8 mouse cellular contexts compared by ENCODE assay signal in genomic region chr19:43523551-43523950, GRCm38 (mm10). TPM values are rescaled to one million over a fixed set of nuclear protein-coding genes. Genes with fewer than 3 reads are reported as not detected.
DNase-seq lines count a peak whose midpoint lies in the region; ATAC-seq and TF ChIP-seq lines count a peak whose summit lies in the region.

No protein-coding gene starts in this region.

- H3K4me3 ChIP-seq in heart, adult 2 months: peak overlapping the region; percentile 60
- H3K4me3 ChIP-seq in bone marrow, adult 2 months (replicated peaks; ENCODE audit: control insufficient read depth, low read depth, low read length): peak overlapping the region; percentile 82
- peak overlapping the region; percentile 71 for H3K4me3 ChIP-seq in forebrain, embryonic 13.5 days
- H3K4me3 ChIP-seq in intestine, embryonic 16.5 days (ENCODE audit: low read length): peak overlapping the region; percentile 71
- H3K4me3 ChIP-seq in lung, embryonic 14.5 days (ENCODE audit: low read depth, low read length): peak overlapping the region; percentile 72

- peak overlapping the region; percentile 66 for H3K9ac ChIP-seq in heart, adult 2 months (ENCODE audit: low read depth, low read length)
- peak overlapping the region; percentile 72 for H3K9ac ChIP-seq in forebrain, embryonic 13.5 days
- peak overlapping the region; percentile 73 for H3K9ac ChIP-seq in intestine, embryonic 16.5 days (ENCODE audit: low read depth, low read length)
- H3K9ac ChIP-seq in lung, embryonic 14.5 days: peak overlapping the region; percentile 62

- H3K27ac ChIP-seq in heart, adult 2 months: peak overlapping the region; percentile 90
- H3K27ac ChIP-seq in bone marrow, adult 2 months (ENCODE audit: control insufficient read depth, insufficient read depth, low read depth, low read length, poor library complexity): peak overlapping the region; percentile 25
- no peak overlapping the region for H3K27ac ChIP-seq in forebrain, embryonic 13.5 days
- 0 out of 2 replicates have a peak overlapping the region, but pooled peaks have one; percentile 1 for H3K27ac ChIP-seq in intestine, embryonic 16.5 days (ENCODE audit: low read length)
- no peak overlapping the region for H3K27ac ChIP-seq in lung, embryonic 14.5 days (ENCODE audit: low read depth)

- H3K9me3 ChIP-seq in forebrain, embryonic 13.5 days (replicated peaks): no peaks in the 10 kb centered on the region
- H3K9me3 ChIP-seq in intestine, embryonic 16.5 days (ENCODE audit: control insufficient read depth, low read length): no peaks in the 10 kb centered on the region
- H3K9me3 ChIP-seq in lung, embryonic 14.5 days (ENCODE audit: low read depth, low read length): no peaks in the 10 kb centered on the region

- 4% methylated on average over 12 of the region's 12 CpGs for WGBS in heart, adult 2 months
- WGBS in bone marrow, adult 2 months: 4% methylated on average over 12 of the region's 12 CpGs
- WGBS in forebrain, embryonic 13.5 days: 7% methylated on average over 12 of the region's 12 CpGs
- WGBS in intestine, embryonic 16.5 days: 4% methylated on average over 12 of the region's 12 CpGs
- 6% methylated on average over 12 of the region's 12 CpGs for WGBS in lung, embryonic 14.5 days

- no peaks in the 10 kb centered on the region for H3K79me2 ChIP-seq in heart, adult 2 months (replicated peaks; ENCODE audit: control insufficient read depth, insufficient read depth, low read length)

- no peak for DNase-seq in heart, adult 2 months
- DNase-seq in heart, postnatal 25 days (ENCODE audit: low spot score): no peak
- DNase-seq in lung, embryonic 14.5 days: peak; percentile 47

- peaks cover 10% of the 10 kb centered on the region for H3K4me1 ChIP-seq in heart, adult 2 months (ENCODE audit: control insufficient read depth, insufficient read depth, low read length)
- H3K4me1 ChIP-seq in bone marrow, adult 2 months (ENCODE audit: control insufficient read depth, insufficient read depth, low read length): peaks cover 1% of the 10 kb centered on the region
- peaks cover 46% of the 10 kb centered on the region for H3K4me1 ChIP-seq in forebrain, embryonic 13.5 days
- peaks cover 11% of the 10 kb centered on the region for H3K4me1 ChIP-seq in intestine, embryonic 16.5 days (ENCODE audit: control insufficient read depth, insufficient read depth, low read length)
- 0 out of 2 replicates have a peak, but pooled peaks cover 7% of the 10 kb centered on the region for H3K4me1 ChIP-seq in lung, embryonic 14.5 days (ENCODE audit: insufficient read depth)

- H3K4me2 ChIP-seq in forebrain, embryonic 13.5 days: peak overlapping the region; percentile 62
- H3K4me2 ChIP-seq in intestine, embryonic 16.5 days (ENCODE audit: low read depth, low read length): peak overlapping the region; percentile 67
- peak overlapping the region; percentile 84 for H3K4me2 ChIP-seq in lung, embryonic 14.5 days

- TF ChIP-seq CTCF in heart, adult 2 months (IDR thresholded peaks at IDR 0.05): no peak
- TF ChIP-seq CTCF in bone marrow, adult 2 months (IDR thresholded peaks at IDR 0.05; ENCODE audit: control insufficient read depth, insufficient read depth, low read length): no peak
- TF ChIP-seq CTCF in lung, embryonic 14.5 days (IDR thresholded peaks at IDR 0.05; ENCODE audit: low read depth): no peak

- no peaks in the 10 kb centered on the region; the same call in 1 of the 2 replicates for H3K36me3 ChIP-seq in heart, adult 2 months (ENCODE audit: control insufficient read depth, insufficient read depth, low read length)
- H3K36me3 ChIP-seq in forebrain, embryonic 13.5 days (ENCODE audit: poor library complexity, severe bottlenecking): no peaks in the 10 kb centered on the region
- no peaks in the 10 kb centered on the region for H3K36me3 ChIP-seq in intestine, embryonic 16.5 days (ENCODE audit: control insufficient read depth, insufficient read depth, low read length)
- no peaks in the 10 kb centered on the region for H3K36me3 ChIP-seq in lung, embryonic 14.5 days (ENCODE audit: insufficient read depth)

- intact Hi-C loops in heart, adult 2 months (cut with DNase I): loop anchor here (10.0 kb wide), 1 partner anchor 859 kb away; no protein-coding TSS in a partner anchor
- intact Hi-C loops in heart, postnatal 25 days (cut with DNase I): no loop called here

- no peaks in the 10 kb centered on the region for H3K27me3 ChIP-seq in heart, adult 2 months (ENCODE audit: control insufficient read depth, insufficient read depth, low read length)
- peaks cover 8% of the 10 kb centered on the region for H3K27me3 ChIP-seq in forebrain, embryonic 13.5 days
- no peaks in the 10 kb centered on the region; the same call in 1 of the 2 replicates for H3K27me3 ChIP-seq in intestine, embryonic 16.5 days (replicated peaks; ENCODE audit: control insufficient read depth, insufficient read depth, low read length)
- no peaks in the 10 kb centered on the region for H3K27me3 ChIP-seq in lung, embryonic 14.5 days (ENCODE audit: insufficient read depth, low read length)

- TF ChIP-seq EP300 in heart, adult 2 months (IDR thresholded peaks at IDR 0.05; ENCODE audit: insufficient read depth, low read depth, low read length): no peak

- TF ChIP-seq POLR2A in heart, adult 2 months (IDR thresholded peaks at IDR 0.05; ENCODE audit: insufficient read depth, low read depth, low read length): no peak
- no peak for TF ChIP-seq POLR2A in bone marrow, adult 2 months (IDR thresholded peaks at IDR 0.05; ENCODE audit: borderline replicate concordance, control insufficient read depth, low read depth, low read length)

- no peak for ATAC-seq in forebrain, embryonic 13.5 days
- no peak for ATAC-seq in intestine, embryonic 16.5 days
- ATAC-seq in lung, embryonic 14.5 days (ENCODE audit: insufficient read depth): no peak
- peak; percentile 30; the same call in 1 of the 2 replicates for ATAC-seq in neutrophil, adult 5-6 weeks (ENCODE audit: extremely low read depth, insufficient number of reproducible peaks, low FRiP score, poor library complexity, severe bottlenecking)
- ATAC-seq in megakaryocyte progenitor cell, adult 5-6 weeks (replicated peaks; ENCODE audit: poor library complexity): no peak

RNA-seq across cellular contexts. Expression of gene Got1, which starts 0.9 kb away (rescaled TPM):
- 1,000 to 10,000 TPM in 1 of 2 experiments, 100 to 1,000 TPM in 1; 956 to 1,224 TPM for total RNA-seq in heart, adult 2 months (2021)
- 575 and 746 TPM in 2 replicates for polyA plus RNA-seq in heart, adult 2 months (2012; rRNA removed)
- 1,000 to 10,000 TPM in 1 of 2 experiments, 100 to 1,000 TPM in 1; 915 to 1,100 TPM for total RNA-seq in heart, postnatal 25 days (2021)
- polyA plus RNA-seq in bone marrow, adult 2 months (2011; ENCODE audit: insufficient read depth, insufficient read length, low replicate concordance, missing spikeins): 10.0 and 20.5 TPM in 2 replicates
- polyA plus RNA-seq in forebrain, embryonic 13.5 days (2015; fragmentation: Nextera tagmentation; extraction: Ambion mirVana): 62.4 and 65.2 TPM in 2 replicates
- polyA plus RNA-seq in intestine, embryonic 16.5 days (2015; fragmentation: Nextera tagmentation; extraction: Ambion mirVana): 70.5 and 73.4 TPM in 2 replicates
- polyA plus RNA-seq in lung, embryonic 14.5 days (2014; fragmentation: Nextera tagmentation; extraction: Ambion mirVana): 19.5 and 23.3 TPM in 2 replicates
- total RNA-seq in neutrophil, adult 5-6 weeks (2017): 16.6 and 17.7 TPM in 2 replicates
- total RNA-seq in megakaryocyte progenitor cell, adult 5-6 weeks (2015): 21.0 and 21.3 TPM in 2 replicates
- 17.9 and 19.8 TPM in 2 replicates for total RNA-seq in megakaryocyte progenitor cell, adult 5-6 weeks (2017)

Comparison
In these comparisons a context has a peak if more than half of its experiments do, and no peak if none do; other contexts are left out.
1. H3K27ac ChIP-seq: peak in heart, adult 2 months (single experiment), bone marrow, adult 2 months (single experiment) and intestine, embryonic 16.5 days (single experiment); none in forebrain, embryonic 13.5 days (single experiment) and lung, embryonic 14.5 days (single experiment).
2. Peak in every context shown above with its lines, with median percentiles within 50 percentile points of each other: H3K4me3 ChIP-seq, H3K9ac ChIP-seq and H3K4me2 ChIP-seq.